Mouse (Mus musculus) intestine, embryonic 14.5 days (tissue): ENCODE data around the gene Lgals1. TPM values are rescaled to one million over a fixed set of nuclear protein-coding genes. Genes with fewer than 3 reads are reported as not detected.

Experiments used
- ATAC-seq: fragments of 200-750 bp; cut with Nextera tagmentation; replicated peaks from 2 replicates; pipeline ENCODE4 v1.8.0; 2017; ENCODE audit warnings: low read depth, moderate number of reproducible peaks, moderate TSS enrichment, moderate library complexity; ENCODE audit not compliant: low FRiP score, low TSS enrichment
- DNase-seq: peaks from one replicate; pipeline ENCODE4 v3.0.0-alpha.2; 2018; ENCODE audit warnings: low spot score
- H3K27ac ChIP-seq: fragments of 300-500 bp; sonication (generic); 2 replicates; pipeline ENCODE4 v1.5.1; 2014; ENCODE audit warnings: low read depth, mild to moderate bottlenecking, control low read depth
- H3K27me3 ChIP-seq: fragments of 300-500 bp; sonication (generic); replicated peaks from 2 replicates; pipeline ENCODE4 v1.6.1; 2014; ENCODE audit warnings: low read length, control low read depth; ENCODE audit not compliant: control insufficient read depth, insufficient read depth
- H3K36me3 ChIP-seq: fragments of 300-500 bp; sonication (generic); 2 replicates; pipeline ENCODE4 v1.6.1; 2014; ENCODE audit warnings: low read length, control low read depth; ENCODE audit not compliant: control insufficient read depth, insufficient read depth
- H3K4me1 ChIP-seq: fragments of 300-500 bp; sonication (generic); replicated peaks from 2 replicates; pipeline ENCODE4 v1.6.1; 2014; ENCODE audit warnings: low read length, control low read depth, mixed read lengths; ENCODE audit not compliant: control insufficient read depth, insufficient read depth
- H3K4me2 ChIP-seq: fragments of 300-500 bp; sonication (generic); 2 replicates; pipeline ENCODE4 v1.6.1; 2014; ENCODE audit warnings: low read length
- H3K4me3 ChIP-seq: fragments of 300-500 bp; sonication (generic); 2 replicates; pipeline ENCODE4 v1.5.1; 2014; ENCODE audit warnings: low read depth, low read length, control low read depth, mixed read lengths
- H3K9ac ChIP-seq: fragments of 300-500 bp; sonication (generic); 2 replicates; pipeline ENCODE4 v1.6.1; 2014; ENCODE audit warnings: mild to moderate bottlenecking, low read length
- H3K9me3 ChIP-seq: fragments of 300-500 bp; sonication (generic); 2 replicates; pipeline ENCODE4 v1.6.1; 2016; ENCODE audit warnings: low read length, control low read depth; ENCODE audit not compliant: control insufficient read depth
- WGBS: fragments of 180-500 bp; shearing (Covaris S2); extraction: QIAGEN DNeasy Blood & Tissue Kit; methylation state at CpG from one replicate; pipeline ENCODE4 v1.1.7; 2014; 5-methylcytosine and 5-hydroxymethylcytosine counted together
- polyA plus RNA-seq: library from polyadenylated mRNA; unstranded; fragments of >200 nt; fragmentation: Nextera tagmentation; extraction: Ambion mirVana; gene quantifications from 2 replicates; pipeline ENCODE4 v1.2.1, GENCODE M21; 2014

Gene Lgals1
- polyA plus RNA-seq, 1 experiment from 2014 or later, result 1,194 TPM

GRCm38 (mm10) chr15:78892440-78892839 lies 34.1 kb upstream of the Lgals1 start:
- Histone ChIP-seq H3K9me3 (no peaks in the 10 kb centered on the region), H3K36me3 (peaks cover 66% of the 10 kb centered on the region), H3K4me2 (no peak overlapping the region), H3K27ac (no peak overlapping the region), H3K4me1 (peaks cover 22% of the 10 kb centered on the region), H3K27me3 (no peaks in the 10 kb centered on the region), H3K9ac (no peak overlapping the region), H3K4me3 (no peak overlapping the region)
- WGBS, result 24% methylated on average over 7 of the region's 7 CpGs
- ATAC-seq, result no peak
- no peak for DNase-seq

GRCm38 (mm10) chr15:78894726-78895125 lies 31.8 kb upstream of the Lgals1 start:
- ATAC-seq (no peak), DNase-seq (no peak)
- WGBS, result 69% methylated on average over 13 of the region's 13 CpGs
- no peak overlapping the region for H3K4me3 ChIP-seq
- no peak overlapping the region for H3K9ac ChIP-seq
- no peaks in the 10 kb centered on the region for H3K27me3 ChIP-seq
- H3K4me2 ChIP-seq, result no peak overlapping the region
- H3K9me3 ChIP-seq, result no peaks in the 10 kb centered on the region
- peaks cover 31% of the 10 kb centered on the region for H3K4me1 ChIP-seq
- peaks cover 46% of the 10 kb centered on the region for H3K36me3 ChIP-seq
- H3K27ac ChIP-seq, result peak overlapping the region; percentile 49; the same call in 1 of the 2 replicates

- Histone ChIP-seq H3K36me3 (peaks cover 41% of the 10 kb centered on the region), H3K4me3 (no peak overlapping the region), H3K4me2 (no peak overlapping the region), H3K4me1 (peaks cover 32% of the 10 kb centered on the region), H3K9me3 (no peaks in the 10 kb centered on the region), H3K9ac (no peak overlapping the region), H3K27me3 (no peaks in the 10 kb centered on the region), H3K27ac (no peak overlapping the region)
- DNase-seq (no peak), ATAC-seq (no peak)
- 82% methylated on average over 2 of the region's 2 CpGs for WGBS
These were observed 30.8 kb upstream of the Lgals1 start for GRCm38 (mm10) chr15:78895741-78896140.

- Histone ChIP-seq H3K27me3 (no peaks in the 10 kb centered on the region), H3K36me3 (peaks cover 37% of the 10 kb centered on the region), H3K4me2 (no peak overlapping the region), H3K27ac (no peak overlapping the region), H3K9me3 (no peaks in the 10 kb centered on the region), H3K4me3 (no peak overlapping the region), H3K9ac (no peak overlapping the region), H3K4me1 (peaks cover 36% of the 10 kb centered on the region)
- no peak for DNase-seq
- 81% methylated on average over 3 of the region's 3 CpGs for WGBS
- ATAC-seq, result no peak
These were observed 30.4 kb upstream of the Lgals1 start for GRCm38 (mm10) chr15:78896149-78896548.

- no peak overlapping the region for H3K9ac ChIP-seq
- no peak overlapping the region for H3K27ac ChIP-seq
- H3K9me3 ChIP-seq, result no peaks in the 10 kb centered on the region
- H3K4me3 ChIP-seq, result no peak overlapping the region
- 82% methylated on average over 4 of the region's 4 CpGs for WGBS
- peaks cover 25% of the 10 kb centered on the region for H3K36me3 ChIP-seq
- DNase-seq (no peak), ATAC-seq (no peak)
- H3K4me2 ChIP-seq, result no peak overlapping the region
- H3K27me3 ChIP-seq, result no peaks in the 10 kb centered on the region
- peaks cover 38% of the 10 kb centered on the region for H3K4me1 ChIP-seq
These were observed 29.0 kb upstream of the Lgals1 start for GRCm38 (mm10) chr15:78897488-78897887.

- peaks cover 22% of the 10 kb centered on the region for H3K36me3 ChIP-seq
- peak overlapping the region; percentile 71 for H3K4me2 ChIP-seq
- DNase-seq (no peak), ATAC-seq (no peak)
- 0 out of 2 replicates have a peak overlapping the region, but pooled peaks have one; percentile 1 for H3K4me3 ChIP-seq
- H3K4me1 ChIP-seq, result peaks cover 38% of the 10 kb centered on the region
- no peak overlapping the region for H3K9ac ChIP-seq
- no peaks in the 10 kb centered on the region for H3K9me3 ChIP-seq
- peak overlapping the region; percentile 47 for H3K27ac ChIP-seq
- H3K27me3 ChIP-seq, result no peaks in the 10 kb centered on the region
- WGBS, result 50% methylated on average over 6 of the region's 6 CpGs
These were observed 28.0 kb upstream of the Lgals1 start for GRCm38 (mm10) chr15:78898507-78899001.

GRCm38 (mm10) chr15:78899409-78899739 lies 27.2 kb upstream of the Lgals1 start, which contains the start of gene Gm49510:
Gm49510 (plus strand) TSS chr15:78899667.
- H3K4me3 ChIP-seq, result peak within 1 kb of the TSS; percentile 78
- no peaks in the 10 kb centered on the region for H3K27me3 ChIP-seq
- DNase-seq (peak; percentile 68), ATAC-seq (no peak)
- peaks cover 34% of the 10 kb centered on the region for H3K4me1 ChIP-seq
- peaks cover 22% of the 10 kb centered on the region for H3K36me3 ChIP-seq
- H3K9ac ChIP-seq, result peak within 1 kb of the TSS; percentile 70
- 1% methylated on average over 20 of the region's 20 CpGs for WGBS
- H3K4me2 ChIP-seq, result peak within 1 kb of the TSS; percentile 71
- H3K27ac ChIP-seq, result peak within 1 kb of the TSS; percentile 47
- no peaks in the 10 kb centered on the region for H3K9me3 ChIP-seq

- under 1% methylated on average over 44 of the region's 47 CpGs for WGBS
- peak within 1 kb of the TSS; percentile 48 for H3K27ac ChIP-seq
These were observed 26.6 kb upstream of the Lgals1 start, which contains the start of gene Sh3bp1 for GRCm38 (mm10) chr15:78899740-78900584. Sh3bp1 (plus strand) TSS chr15:78899768.

More at GRCm38 (mm10) chr15:78899740-78900584, 26.6 kb upstream of the Lgals1 start, which contains the start of gene Sh3bp1:
- Histone ChIP-seq H3K4me1 (peaks cover 29% of the 10 kb centered on the region), H3K27me3 (no peaks in the 10 kb centered on the region), H3K9ac (peak within 1 kb of the TSS; percentile 70), H3K9me3 (no peaks in the 10 kb centered on the region), H3K36me3 (peaks cover 23% of the 10 kb centered on the region), H3K4me2 (peak within 1 kb of the TSS; percentile 71), H3K4me3 (peak within 1 kb of the TSS; percentile 78)
- ATAC-seq (peak; percentile 68), DNase-seq (peak; percentile 81)
